Mouse (Mus musculus) thymus, adult 2 months (tissue): ENCODE results near the gene Cavin2. TPM values are rescaled to one million over a fixed set of nuclear protein-coding genes. Genes with fewer than 3 reads are reported as not detected.

Experiments used
- DNase-seq: peaks from one replicate; pipeline ENCODE4 v3.0.0; 2021
- H3K27ac ChIP-seq: fragments of 200-500 bp; 2 replicates; pipeline ENCODE4 v1.5.1; 2012; ENCODE audit warnings: low read length, control low read depth; ENCODE audit not compliant: control insufficient read depth, insufficient read depth
- H3K27me3 ChIP-seq: fragments of 200-500 bp; 2 replicates; pipeline ENCODE4 v1.6.1; 2012; ENCODE audit warnings: mild to moderate bottlenecking, low read length, moderate library complexity, mixed read lengths; ENCODE audit not compliant: control insufficient read depth, insufficient read depth
- H3K36me3 ChIP-seq: fragments of 200-500 bp; 2 replicates; pipeline ENCODE4 v1.6.1; 2012; ENCODE audit warnings: mild to moderate bottlenecking, low read length, moderate library complexity; ENCODE audit not compliant: control insufficient read depth, insufficient read depth
- H3K4me1 ChIP-seq: fragments of 200-500 bp; replicated peaks from 2 replicates; pipeline ENCODE4 v1.6.1; 2012; ENCODE audit warnings: low read length; ENCODE audit not compliant: control insufficient read depth, insufficient read depth
- H3K4me3 ChIP-seq: fragments of 200-500 bp; 2 replicates; pipeline ENCODE4 v1.5.1; 2012; ENCODE audit warnings: mild to moderate bottlenecking, low read length, control low read depth, moderate library complexity; ENCODE audit not compliant: control insufficient read depth, insufficient read depth
- CTCF ChIP-seq: fragments of 200-500 bp; IDR thresholded peaks from 2 replicates; pipeline ENCODE4 v1.5.1; 2012; ENCODE audit warnings: mild to moderate bottlenecking, control low read depth, low read length, moderate library complexity, borderline replicate concordance; ENCODE audit not compliant: control insufficient read depth, poor library complexity, insufficient read depth; ENCODE audit errors: extremely low read depth
- POLR2A ChIP-seq: fragments of 200-500 bp; IDR thresholded peaks from 2 replicates; pipeline ENCODE4 v1.6.1; 2012; ENCODE audit warnings: mild to moderate bottlenecking, low read length, control low read depth, moderate library complexity; ENCODE audit not compliant: control insufficient read depth, poor library complexity, insufficient read depth; ENCODE audit errors: extremely low read depth
- WGBS: fragments of 180-500 bp; shearing (Covaris S2); methylation state at CpG from one replicate; pipeline ENCODE4 v1.1.7; 2018; 5-methylcytosine and 5-hydroxymethylcytosine counted together
- polyA plus RNA-seq: library from polyadenylated mRNA; depleted of rRNA; stranded (reverse); fragments of >200 nt; gene quantifications from 2 replicates; pipeline ENCODE4 v1.2.3, GENCODE M21; 2012; rRNA removed

The Cavin2 gene
- polyA plus RNA-seq, 1 experiment: 9.4 TPM

GRCm38 (mm10) chr1:51349291-51349967 is 60.5 kb downstream of the Cavin2 start:
- TF ChIP-seq POLR2A (no peak), CTCF (no peak)
- Histone ChIP-seq H3K36me3 (no peaks in the 10 kb centered on the region), H3K27me3 (no peaks in the 10 kb centered on the region), H3K4me3 (no peak overlapping the region), H3K4me1 (no peaks in the 10 kb centered on the region), H3K27ac (no peak overlapping the region)
- 82% methylated on average over 7 of the region's 7 CpGs for WGBS
- DNase-seq: no peak

Other genes starting within 250 kb of the Cavin2 start
- 96.0 and 96.7 TPM in 2 replicates for gene Nabp1, start 189.3 kb downstream of the Cavin2 start, polyA plus RNA-seq